Mouse (Mus musculus): ENCODE measurements around the gene Lamc3. TPM values are rescaled to one million over a fixed set of nuclear protein-coding genes. Genes with fewer than 3 reads are reported as not detected.

Gene Lamc3
- polyA plus RNA-seq, 1 experiment: not detected

DNA sequence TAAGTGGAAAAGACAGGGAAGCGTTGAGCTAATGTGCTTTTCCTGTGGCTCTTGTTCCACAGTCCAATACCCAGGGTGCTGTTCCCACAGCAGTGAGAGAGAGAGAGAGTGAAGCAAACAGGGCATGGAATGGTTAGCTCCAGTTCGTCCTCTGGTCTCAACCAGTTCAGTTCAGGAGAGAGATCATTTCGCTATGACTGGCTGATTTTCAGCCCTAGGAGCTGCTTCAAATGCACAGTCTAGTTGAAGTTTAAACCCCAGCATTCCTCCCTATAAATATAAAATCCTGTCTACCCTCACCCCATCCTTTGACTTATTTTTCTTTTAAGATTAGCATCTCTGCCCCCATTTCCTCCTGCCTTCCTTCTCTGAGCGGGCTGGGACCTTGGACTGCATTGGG lies 85.5 kb downstream of the Lamc3 start:
- Histone ChIP-seq H3K4me3 (replicated peaks; ENCODE audit: control insufficient read depth, low read depth, low read length) (no peak overlapping the region), H3K4me1 (ENCODE audit: control insufficient read depth, insufficient read depth, low read length) (peaks cover 2% of the 10 kb centered on the region; the same call in 1 of the 2 replicates), H3K27ac (ENCODE audit: control insufficient read depth, insufficient read depth, low read depth, low read length, poor library complexity) (no peak overlapping the region)
- TF ChIP-seq CTCF (IDR thresholded peaks at IDR 0.05; ENCODE audit: control insufficient read depth, insufficient read depth, low read length) (no peak), POLR2A (IDR thresholded peaks at IDR 0.05; ENCODE audit: borderline replicate concordance, control insufficient read depth, low read depth, low read length) (no peak)
- 76% methylated on average over 4 of the region's 4 CpGs for WGBS

DNA sequence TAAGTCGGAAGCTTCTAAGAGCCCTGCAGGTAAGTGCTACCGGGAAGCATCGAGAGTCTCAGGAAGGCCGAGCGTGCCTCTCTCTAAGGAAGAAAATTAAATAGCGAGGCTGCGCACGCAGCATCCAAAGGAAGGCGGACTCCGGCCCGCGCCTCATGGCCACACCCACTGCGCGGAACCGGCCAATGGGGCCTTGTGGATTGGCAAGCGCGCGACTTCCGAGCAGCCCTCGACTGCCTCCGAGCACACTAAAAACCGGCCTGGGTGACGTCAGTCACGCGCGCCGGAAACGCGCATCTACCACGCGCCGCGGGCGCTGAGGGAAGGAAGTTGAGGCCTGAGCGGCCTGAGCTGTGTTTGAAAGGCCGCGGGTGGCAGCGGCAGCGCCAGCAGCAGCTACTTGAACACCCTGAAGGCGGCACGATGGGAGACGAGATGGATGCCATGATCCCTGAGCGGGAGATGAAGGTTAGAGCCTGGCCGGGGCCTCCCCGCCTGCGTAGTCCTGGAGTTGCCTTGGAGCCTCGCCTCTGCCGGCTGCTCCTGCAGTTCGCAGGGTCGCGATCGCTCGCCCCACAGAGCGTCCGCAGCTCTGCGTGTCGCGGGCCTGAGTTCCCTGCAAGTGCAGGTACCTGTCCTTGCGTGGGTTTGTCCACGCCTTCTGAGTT lies 87.2 kb downstream of the Lamc3 start, which contains the start of gene Nup214:
Gene Nup214, plus strand, starts transcription at position 296 of the 668 bp plus-strand sequence.
- peaks cover 2% of the 10 kb centered on the region; the same call in 1 of the 2 replicates for H3K4me1 ChIP-seq (ENCODE audit: control insufficient read depth, insufficient read depth, low read length)
- under 1% methylated on average over 60 of the region's 60 CpGs for WGBS
- peak within 1 kb of the TSS; percentile 46 for H3K27ac ChIP-seq (ENCODE audit: control insufficient read depth, insufficient read depth, low read depth, low read length, poor library complexity)
- H3K4me3 ChIP-seq (replicated peaks; ENCODE audit: control insufficient read depth, low read depth, low read length): peak within 1 kb of the TSS; percentile 85
- TF ChIP-seq CTCF (IDR thresholded peaks at IDR 0.05; ENCODE audit: control insufficient read depth, insufficient read depth, low read length) (no peak), POLR2A (IDR thresholded peaks at IDR 0.05; ENCODE audit: borderline replicate concordance, control insufficient read depth, low read depth, low read length) (peak; percentile 85; the same call in 1 of the 2 replicates)

DNA sequence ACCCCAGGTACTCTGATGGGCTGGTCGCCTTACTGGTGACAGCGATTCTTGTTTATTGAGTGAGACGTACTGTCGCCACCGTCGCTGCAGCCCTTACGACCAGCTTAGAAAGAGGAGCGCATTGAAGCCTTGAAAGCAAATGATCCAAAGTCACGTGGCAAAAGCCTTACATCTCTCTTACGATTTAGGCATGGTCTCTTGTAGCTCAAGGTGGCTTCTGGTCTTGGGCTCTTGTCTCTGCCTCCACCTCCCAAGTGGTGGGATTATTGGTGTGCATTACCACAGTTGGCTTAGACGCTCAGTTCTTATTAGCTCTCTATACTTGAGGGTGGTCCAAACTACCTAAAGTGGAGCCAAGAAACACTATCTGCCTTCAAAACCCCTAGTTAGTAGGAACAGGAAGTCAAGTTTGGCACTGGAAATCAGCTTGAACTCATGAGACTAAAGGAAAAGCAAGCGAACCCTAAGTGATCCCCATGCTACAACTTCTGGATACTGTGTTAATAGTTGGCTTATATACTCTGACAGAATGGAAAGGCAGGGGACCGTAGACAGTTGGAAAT lies 87.8 kb downstream of the Lamc3 start:
- WGBS: 6% methylated on average over 13 of the region's 13 CpGs
- Histone ChIP-seq H3K4me3 (replicated peaks; ENCODE audit: control insufficient read depth, low read depth, low read length) (peak overlapping the region; percentile 85), H3K4me1 (ENCODE audit: control insufficient read depth, insufficient read depth, low read length) (peaks cover 2% of the 10 kb centered on the region; the same call in 1 of the 2 replicates), H3K27ac (ENCODE audit: control insufficient read depth, insufficient read depth, low read depth, low read length, poor library complexity) (peak overlapping the region; percentile 46)
- TF ChIP-seq POLR2A (IDR thresholded peaks at IDR 0.05; ENCODE audit: borderline replicate concordance, control insufficient read depth, low read depth, low read length) (no peak), CTCF (IDR thresholded peaks at IDR 0.05; ENCODE audit: control insufficient read depth, insufficient read depth, low read length) (no peak)

DNA sequence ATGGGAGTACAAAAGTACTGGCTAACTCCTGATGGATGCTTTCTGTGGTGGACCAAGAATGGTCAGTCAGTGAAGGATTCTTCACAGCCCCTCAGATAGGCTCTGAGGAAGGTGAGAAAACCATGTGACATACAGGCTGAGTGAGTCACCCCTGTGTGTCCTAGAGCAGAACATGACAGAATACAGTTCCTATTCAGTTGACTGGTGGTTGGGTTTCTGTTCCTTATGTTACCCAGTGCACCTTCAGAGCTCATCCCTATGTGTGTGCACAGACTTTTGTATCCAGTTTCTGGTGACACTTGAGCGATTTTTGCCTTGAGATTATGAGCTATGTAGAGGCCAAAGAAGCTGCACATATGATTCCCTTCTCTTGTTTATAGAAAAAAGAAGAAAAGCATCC lies 100.7 kb downstream of the Lamc3 start:
- no peak for TF ChIP-seq CTCF (IDR thresholded peaks at IDR 0.05; ENCODE audit: control insufficient read depth, insufficient read depth, low read length)
- TF ChIP-seq POLR2A (IDR thresholded peaks at IDR 0.05; ENCODE audit: borderline replicate concordance, control insufficient read depth, low read depth, low read length): no peak
- Histone ChIP-seq H3K4me3 (replicated peaks; ENCODE audit: control insufficient read depth, low read depth, low read length) (no peak overlapping the region), H3K27ac (ENCODE audit: control insufficient read depth, insufficient read depth, low read depth, low read length, poor library complexity) (no peak overlapping the region), H3K4me1 (ENCODE audit: control insufficient read depth, insufficient read depth, low read length) (no peaks in the 10 kb centered on the region)
- 85% methylated on average over 1 of the region's 1 CpGs for WGBS

DNA sequence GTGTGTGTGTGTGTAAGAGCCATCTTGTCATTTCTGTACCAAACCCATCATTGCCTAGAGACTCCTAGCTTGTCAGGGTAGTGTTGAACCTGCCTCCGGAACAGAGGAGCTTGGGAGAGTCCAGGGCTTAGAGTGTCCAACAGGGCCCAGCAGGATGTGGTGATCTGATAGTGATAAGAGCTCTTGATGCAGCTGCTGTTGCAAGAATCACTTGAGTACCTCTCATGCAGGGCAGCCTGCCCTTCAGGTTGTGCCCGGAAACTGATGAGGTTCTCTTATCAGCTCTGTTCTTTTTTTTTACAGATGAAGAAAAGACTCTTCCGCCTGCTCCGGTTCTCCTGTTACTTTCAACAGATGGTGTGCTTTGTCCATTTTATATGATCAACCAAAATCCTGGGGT lies 103.9 kb downstream of the Lamc3 start:
- 89% methylated on average over 4 of the region's 4 CpGs for WGBS
- Histone ChIP-seq H3K4me3 (replicated peaks; ENCODE audit: control insufficient read depth, low read depth, low read length) (no peak overlapping the region), H3K4me1 (ENCODE audit: control insufficient read depth, insufficient read depth, low read length) (no peaks in the 10 kb centered on the region), H3K27ac (ENCODE audit: control insufficient read depth, insufficient read depth, low read depth, low read length, poor library complexity) (0 out of 2 replicates have a peak overlapping the region, but pooled peaks have one; percentile 24)
- TF ChIP-seq CTCF (IDR thresholded peaks at IDR 0.05; ENCODE audit: control insufficient read depth, insufficient read depth, low read length): no peak
- TF ChIP-seq POLR2A (IDR thresholded peaks at IDR 0.05; ENCODE audit: borderline replicate concordance, control insufficient read depth, low read depth, low read length): no peak

DNA sequence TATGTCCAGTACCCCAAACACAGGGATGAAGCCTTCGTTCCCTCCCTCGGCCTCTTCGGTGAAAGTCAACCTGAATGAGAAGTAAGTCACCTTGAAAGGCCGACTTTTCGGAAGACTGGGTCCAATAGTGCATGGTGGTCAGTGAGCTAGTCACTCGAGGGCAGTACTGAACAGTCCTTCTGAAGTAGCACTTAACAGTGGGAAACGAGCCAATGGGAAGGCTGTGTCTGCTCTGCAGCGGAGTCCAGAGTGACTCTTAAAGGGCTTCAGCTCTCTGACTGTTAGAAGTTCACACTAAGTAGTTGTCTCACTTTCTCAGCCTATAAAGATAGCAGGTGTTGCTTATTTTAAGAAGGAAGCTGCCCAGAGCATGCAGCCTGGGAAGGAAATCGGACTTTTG lies 107.8 kb downstream of the Lamc3 start:
- TF ChIP-seq CTCF (IDR thresholded peaks at IDR 0.05; ENCODE audit: control insufficient read depth, insufficient read depth, low read length): no peak
- TF ChIP-seq POLR2A (IDR thresholded peaks at IDR 0.05; ENCODE audit: borderline replicate concordance, control insufficient read depth, low read depth, low read length): no peak
- WGBS: 92% methylated on average over 9 of the region's 9 CpGs
- Histone ChIP-seq H3K27ac (ENCODE audit: control insufficient read depth, insufficient read depth, low read depth, low read length, poor library complexity) (no peak overlapping the region), H3K4me3 (replicated peaks; ENCODE audit: control insufficient read depth, low read depth, low read length) (no peak overlapping the region), H3K4me1 (ENCODE audit: control insufficient read depth, insufficient read depth, low read length) (no peaks in the 10 kb centered on the region)

DNA sequence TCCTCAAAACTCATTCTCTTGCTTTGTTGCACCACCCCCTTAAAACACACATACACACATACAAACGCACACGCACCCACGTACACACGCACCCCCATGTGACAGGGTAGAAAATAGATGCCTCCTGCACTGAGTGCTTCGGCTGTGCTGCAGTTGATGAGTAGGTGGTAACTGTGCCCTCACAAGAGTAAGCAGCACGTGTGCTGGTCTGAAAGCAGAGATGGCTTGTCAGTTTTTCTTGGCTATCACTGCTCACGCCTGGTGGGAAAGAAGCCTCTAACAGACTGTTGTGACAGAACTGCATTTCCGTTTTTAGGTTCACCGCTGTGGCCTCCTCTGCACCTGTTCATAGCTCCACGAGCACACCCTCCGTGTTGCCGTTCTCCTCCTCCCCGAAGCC lies 109.0 kb downstream of the Lamc3 start:
- WGBS: 93% methylated on average over 13 of the region's 13 CpGs
- H3K27ac ChIP-seq (ENCODE audit: control insufficient read depth, insufficient read depth, low read depth, low read length, poor library complexity): no peak overlapping the region
- no peaks in the 10 kb centered on the region for H3K4me1 ChIP-seq (ENCODE audit: control insufficient read depth, insufficient read depth, low read length)
- no peak overlapping the region for H3K4me3 ChIP-seq (replicated peaks; ENCODE audit: control insufficient read depth, low read depth, low read length)
- TF ChIP-seq POLR2A (IDR thresholded peaks at IDR 0.05; ENCODE audit: borderline replicate concordance, control insufficient read depth, low read depth, low read length) (no peak), CTCF (IDR thresholded peaks at IDR 0.05; ENCODE audit: control insufficient read depth, insufficient read depth, low read length) (no peak)

Other genes with a start within 250 kb of the Lamc3 start
- not detected in 2 replicates for gene Prdm12, start 247.3 kb upstream of the Lamc3 start, polyA plus RNA-seq (2011; ENCODE audit: insufficient read depth, insufficient read length, low replicate concordance, missing spikeins)
- gene Exosc2, start 216.6 kb upstream of the Lamc3 start, polyA plus RNA-seq (2011; ENCODE audit: insufficient read depth, insufficient read length, low replicate concordance, missing spikeins): 26.1 and 36.0 TPM in 2 replicates
- 24.3 and 35.0 TPM in 2 replicates for gene Abl1, start 198.9 kb upstream of the Lamc3 start, polyA plus RNA-seq (2011; ENCODE audit: insufficient read depth, insufficient read length, low replicate concordance, missing spikeins)
- gene Qrfp, start 76.7 kb upstream of the Lamc3 start, polyA plus RNA-seq (2011; ENCODE audit: insufficient read depth, insufficient read length, low replicate concordance, missing spikeins): 0.85 TPM in 1 of 2 replicates, not detected in the other
- not detected in 2 replicates for gene Fibcd1, start 41.3 kb upstream of the Lamc3 start, polyA plus RNA-seq (2011; ENCODE audit: insufficient read depth, insufficient read length, low replicate concordance, missing spikeins)
- 1.2 TPM in 1 of 2 replicates, not detected in the other for gene Aif1l, start 62.8 kb downstream of the Lamc3 start, polyA plus RNA-seq (2011; ENCODE audit: insufficient read depth, insufficient read length, low replicate concordance, missing spikeins)
- 66.2 and 80.0 TPM in 2 replicates for gene Nup214, start 87.1 kb downstream of the Lamc3 start, polyA plus RNA-seq (2011; ENCODE audit: insufficient read depth, insufficient read length, low replicate concordance, missing spikeins)
- gene Fam78a, start 197.6 kb downstream of the Lamc3 start, polyA plus RNA-seq (2011; ENCODE audit: insufficient read depth, insufficient read length, low replicate concordance, missing spikeins): 11.4 and 12.5 TPM in 2 replicates
- gene Plpp7, start 208.2 kb downstream of the Lamc3 start, polyA plus RNA-seq (2011; ENCODE audit: insufficient read depth, insufficient read length, low replicate concordance, missing spikeins): not detected in 2 replicates